20 mouse cellular contexts compared by ENCODE assay signal in the genomic region with DNA sequence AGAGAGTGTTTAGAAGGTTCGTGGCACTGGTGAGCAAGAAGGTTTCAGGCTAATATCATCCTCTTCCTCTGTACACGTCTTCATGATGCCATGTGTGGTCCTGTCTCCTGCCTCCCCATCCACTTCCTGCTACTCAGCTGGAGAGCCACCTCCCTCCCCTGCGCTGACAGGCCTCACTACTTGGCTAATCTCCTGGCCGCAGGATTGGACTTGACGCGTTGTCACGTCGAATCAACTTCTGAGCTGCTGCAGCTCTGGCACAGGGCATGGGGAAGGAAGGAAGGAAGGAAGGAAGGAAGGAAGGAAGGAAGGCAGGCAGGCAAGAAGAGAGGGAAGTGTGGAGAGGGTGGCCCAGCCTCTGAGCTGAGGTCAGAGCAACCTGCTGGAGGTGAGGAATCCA. TPM values are rescaled to one million over a fixed set of nuclear protein-coding genes. Genes with fewer than 3 reads are reported as not detected.
DNase-seq lines count a peak whose midpoint lies in the region; ATAC-seq lines count a peak whose summit lies in the region.
"Had no signal": no experiment of that assay in that cellular context is flagged by ENCODE, and none has a peak within 500 bp of the region (broad histone marks: within the 10 kb centered on the region; RNA-seq: fewer than 3 reads in every experiment).

No protein-coding gene starts in this region.

- ATAC-seq in heart, embryonic 13.5 days (ENCODE audit: extremely low read depth, insufficient number of reproducible peaks, low FRiP score, low TSS enrichment): no peak
- ATAC-seq: forebrain, embryonic 14.5 days; forebrain, embryonic 16.5 days had no signal

- DNase-seq in cerebellum, postnatal 14 days: peak; percentile 45 to 50
- DNase-seq in cerebellum, postnatal 4 days (ENCODE audit: low spot score in 2 of 2): no peak
- DNase-seq in heart, embryonic 10.5 days (ENCODE audit: low spot score): no peak
- peak; percentile 70 for DNase-seq in retina, postnatal 1 day
- DNase-seq in retina, embryonic 14.5 days (ENCODE audit: low spot score): no peak
- DNase-seq: adrenal gland, adult 2 months; adrenal gland, postnatal 10 days; adrenal gland, postnatal 25 days; cerebellum, adult 11 months; cerebellum, adult 18-20 months; cerebellum, adult 8-10 months; embryo, embryonic 11 days had no signal

- peak overlapping the region; percentile 36; the same call in 1 of the 2 replicates for H3K27ac ChIP-seq in heart, embryonic 13.5 days (replicated peaks)
- no peak overlapping the region for H3K27ac ChIP-seq in heart, embryonic 10.5 days
- H3K27ac ChIP-seq: embryonic facial prominence, embryonic 13.5 days; embryonic facial prominence, embryonic 15.5 days had no signal

- H3K9me3 ChIP-seq in heart, embryonic 13.5 days: no peaks in the 10 kb centered on the region
- H3K9me3 ChIP-seq in heart, embryonic 10.5 days: no peaks in the 10 kb centered on the region
- H3K9me3 ChIP-seq: embryonic facial prominence, embryonic 13.5 days; embryonic facial prominence, embryonic 15.5 days; forebrain, embryonic 10.5 days; forebrain, embryonic 12.5 days had no signal

- WGBS in heart, embryonic 13.5 days: 35% methylated on average over 8 of the region's 8 CpGs
- 30% methylated on average over 8 of the region's 8 CpGs for WGBS in heart, embryonic 10.5 days

- H3K36me3 ChIP-seq in heart, embryonic 13.5 days: peaks cover 67% of the 10 kb centered on the region
- peaks cover 44% of the 10 kb centered on the region for H3K36me3 ChIP-seq in heart, embryonic 10.5 days

- H3K4me2 ChIP-seq in heart, embryonic 13.5 days: no peak overlapping the region
- H3K4me2 ChIP-seq: embryonic facial prominence, embryonic 13.5 days; embryonic facial prominence, embryonic 15.5 days; forebrain, embryonic 12.5 days had no signal

- no peak overlapping the region for H3K4me3 ChIP-seq in heart, embryonic 13.5 days
- H3K4me3 ChIP-seq in heart, embryonic 10.5 days: no peak overlapping the region
- H3K4me3 ChIP-seq: embryonic facial prominence, embryonic 13.5 days; embryonic facial prominence, embryonic 15.5 days; erythroblast, embryonic 14.5 days; forebrain, embryonic 10.5 days; forebrain, embryonic 12.5 days had no signal

- H3K9ac ChIP-seq in heart, embryonic 13.5 days: no peak overlapping the region
- H3K9ac ChIP-seq: embryonic facial prominence, embryonic 13.5 days; embryonic facial prominence, embryonic 15.5 days; forebrain, embryonic 12.5 days had no signal

- H3K27me3 ChIP-seq in heart, embryonic 13.5 days (replicated peaks): 0 out of 2 replicates have a peak, but pooled peaks cover 7% of the 10 kb centered on the region
- H3K27me3 ChIP-seq in heart, embryonic 10.5 days (ENCODE audit: insufficient read depth, poor library complexity, severe bottlenecking): peaks cover 26% of the 10 kb centered on the region; the same call in 1 of the 2 replicates
- H3K27me3 ChIP-seq: embryonic facial prominence, embryonic 13.5 days; embryonic facial prominence, embryonic 15.5 days had no signal

- peaks cover 44% of the 10 kb centered on the region for H3K4me1 ChIP-seq in heart, embryonic 13.5 days
- H3K4me1 ChIP-seq in heart, embryonic 10.5 days: peaks cover 49% of the 10 kb centered on the region

RNA-seq across cellular contexts. Expression of a gene that starts 47.8 kb away (rescaled TPM):
- 0.40 and 0.41 TPM in 2 replicates for polyA plus RNA-seq in heart, embryonic 13.5 days (2015; fragmentation: Nextera tagmentation; extraction: Ambion mirVana)
- 0.73 and 0.87 TPM in 2 replicates for polyA plus RNA-seq in heart, embryonic 10.5 days (2016; fragmentation: Nextera tagmentation; extraction: Ambion mirVana)
- polyA plus RNA-seq: erythroblast, embryonic 14.5 days had no signal

Comparison
In these comparisons a context has a peak if more than half of its experiments do, and no peak if none do; other contexts are left out.
1. DNase-seq: peak in cerebellum, postnatal 14 days (2 of 2) and retina, postnatal 1 day (single experiment); none in cerebellum, postnatal 4 days (0 of 2), heart, embryonic 10.5 days (single experiment) and retina, embryonic 14.5 days (single experiment).